Mouse (Mus musculus): ENCODE data around the gene Ttc41.

- TF ChIP-seq CTCF (IDR thresholded peaks at IDR 0.05; ENCODE audit: control insufficient read depth, insufficient read depth, insufficient replicate concordance, low read depth, low read length): no peak
- no peak for TF ChIP-seq POLR2A (IDR thresholded peaks at IDR 0.05; ENCODE audit: control insufficient read depth, low read depth, low read length)
Observed at GRCm38 (mm10) chr10:86796073-86796741, 90.6 kb downstream of the Ttc41 start.
